Mouse (Mus musculus): ENCODE results near the gene Tcea2.

GRCm38 (mm10) chr2:181694581-181694980 lies 14.5 kb downstream of the Tcea2 start:
- no peak for TF ChIP-seq CTCF (IDR thresholded peaks at IDR 0.05; ENCODE audit: extremely low read depth, insufficient read length, insufficient replicate concordance, low read depth, low read length)
- TF ChIP-seq POLR2A (IDR thresholded peaks at IDR 0.05; ENCODE audit: low read depth, low read length), result no peak

Measured in small intestine, adult 2 months (tissue).